Mouse (Mus musculus) NIH3T3 (cell line): ENCODE measurements around the gene Rap1b.

Experiments used
- DNase-seq: peaks from one replicate; pipeline ENCODE4 v3.0.0-alpha.2; 2012; ENCODE audit warnings: low read depth

Rap1b gene

DNA sequence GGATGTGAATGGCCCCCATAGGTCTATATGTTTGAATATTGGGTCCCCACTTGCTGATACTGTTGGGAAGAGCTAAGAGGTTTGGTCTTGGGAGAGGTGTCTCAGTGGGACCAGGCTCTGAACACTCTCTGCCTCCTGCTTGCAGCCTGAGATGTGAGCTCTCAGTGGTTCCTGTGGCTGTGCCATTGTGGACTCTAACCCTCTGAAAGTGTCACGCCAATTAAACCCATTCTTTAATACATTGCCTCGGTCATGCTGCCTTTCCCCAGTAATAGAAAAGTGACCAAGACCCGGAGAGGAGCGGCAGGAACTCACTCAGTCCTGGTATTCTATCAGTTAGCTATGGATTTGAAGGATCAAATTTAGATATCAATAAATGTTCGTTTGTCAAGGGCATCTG, 12.4 kb upstream of the Rap1b start:
- DNase-seq = no peak

DNA sequence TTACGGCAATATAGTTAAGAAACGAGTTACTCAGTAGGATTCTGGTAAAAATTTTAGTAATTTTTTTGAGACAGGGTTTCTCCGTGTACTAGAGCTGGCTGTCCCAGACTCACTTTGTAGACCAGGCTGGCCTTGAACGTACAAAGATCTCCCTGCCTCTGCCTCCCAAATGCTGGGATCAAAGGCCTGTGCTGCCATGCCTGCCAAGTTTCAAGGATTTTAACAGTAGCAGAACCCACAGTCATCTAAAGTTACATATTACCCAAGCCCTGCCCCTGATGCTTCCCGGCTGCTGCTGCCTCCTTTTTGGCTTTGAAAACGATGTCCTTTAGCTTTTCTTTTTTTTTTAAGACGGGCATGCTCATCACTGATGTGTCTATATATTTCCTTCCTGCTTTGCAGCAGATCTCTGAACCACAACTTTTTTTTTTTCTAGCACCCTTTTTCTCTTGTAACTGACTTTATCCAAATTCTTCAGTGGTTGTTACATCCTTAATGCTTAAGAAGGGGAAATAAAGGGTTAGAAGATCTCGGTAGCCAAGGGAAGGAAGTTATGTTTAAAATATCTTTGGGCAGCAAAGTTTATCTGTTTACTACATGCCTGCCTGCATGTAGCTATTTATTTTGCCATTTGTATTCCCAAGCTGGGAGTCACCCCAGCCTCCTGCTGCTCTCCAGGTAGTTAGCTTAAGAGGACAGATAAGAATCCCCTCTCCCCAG, 10.3 kb upstream of the Rap1b start:
- DNase-seq = no peak

DNA sequence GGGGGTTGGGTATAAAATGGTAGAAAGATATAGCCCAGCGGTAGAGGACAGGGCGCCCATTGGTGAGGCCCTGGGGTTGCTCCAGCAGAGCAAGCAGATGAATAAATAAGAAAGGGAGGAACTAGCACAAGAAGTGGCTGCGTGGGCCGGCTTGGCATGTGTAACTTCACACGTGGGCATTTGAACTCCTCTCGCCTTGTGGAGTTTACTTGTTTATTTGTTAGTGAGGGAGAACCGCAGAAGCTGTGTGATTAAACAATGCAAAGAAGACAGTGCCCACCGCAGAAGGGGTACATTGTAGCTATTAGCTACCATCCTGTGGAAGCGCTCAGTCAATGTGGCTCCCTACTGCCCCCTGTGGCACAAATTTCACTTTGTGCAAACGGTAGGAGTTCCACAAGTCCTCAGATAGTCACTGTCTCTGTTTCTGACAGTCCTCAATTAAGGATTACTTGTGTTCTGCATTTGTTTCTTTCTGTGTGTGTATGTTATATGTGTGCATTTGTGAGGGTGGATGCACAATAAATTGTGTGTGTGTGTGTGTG, 6.9 kb upstream of the Rap1b start:
- DNase-seq = no peak

DNA sequence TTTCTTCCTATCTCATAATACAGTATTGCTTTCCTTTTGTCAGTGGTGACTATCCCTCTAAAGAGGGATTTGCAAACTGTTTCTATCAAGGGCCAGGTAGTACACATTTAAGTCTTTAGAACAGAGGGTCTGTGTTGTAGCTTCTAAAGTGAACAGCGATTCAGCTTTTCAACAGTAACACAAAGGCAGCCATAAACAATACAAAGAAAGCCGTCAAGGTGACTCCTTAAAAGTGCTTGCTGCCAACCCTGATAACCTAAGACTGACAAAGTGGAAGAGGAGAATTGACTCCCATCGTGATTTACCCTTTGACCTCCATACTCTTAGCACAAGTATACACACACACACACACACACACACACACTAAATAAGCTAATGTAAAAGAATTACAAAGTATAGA, 3.1 kb upstream of the Rap1b start:
- no peak for DNase-seq

DNA sequence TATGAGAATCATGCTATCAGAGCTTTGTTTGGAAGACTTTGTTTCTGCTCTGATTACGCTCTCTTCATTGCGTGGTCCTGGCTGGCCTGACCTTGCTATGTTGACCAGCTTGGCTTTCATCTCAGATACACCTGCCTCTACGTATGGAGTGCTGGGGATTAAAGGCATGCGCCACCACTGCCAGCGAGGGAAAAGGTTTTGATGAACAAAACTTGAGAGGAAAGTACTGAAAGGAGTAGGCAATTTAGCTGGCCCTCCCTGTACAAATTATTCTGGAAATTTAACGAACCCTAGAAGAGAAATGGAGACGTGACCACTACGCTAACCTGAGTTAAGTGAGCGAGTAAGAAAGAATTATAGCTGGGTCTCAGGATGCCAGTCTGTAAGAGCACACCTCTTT, 961 bp upstream of the Rap1b start:
- DNase-seq = no peak

DNA sequence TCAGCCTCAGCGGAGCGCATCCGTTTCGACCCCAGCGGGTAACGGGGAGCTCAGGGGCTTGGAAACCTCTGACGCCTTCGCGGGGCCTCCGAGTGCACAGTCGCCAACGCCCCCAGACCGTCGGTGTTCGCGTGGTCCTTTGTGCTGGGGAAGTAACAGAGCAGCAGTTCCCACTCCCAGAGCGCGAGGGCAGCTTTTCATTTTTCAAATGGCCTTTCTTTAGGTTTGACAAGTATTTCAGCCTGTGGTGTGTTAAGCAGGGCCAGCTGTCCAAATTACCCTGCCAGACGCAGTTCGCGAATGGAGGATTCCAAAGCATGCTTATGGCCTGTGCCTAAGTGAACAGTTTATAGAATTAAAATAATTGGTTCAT, 411 bp upstream of the Rap1b start:
- DNase-seq = peak; percentile 82

DNA sequence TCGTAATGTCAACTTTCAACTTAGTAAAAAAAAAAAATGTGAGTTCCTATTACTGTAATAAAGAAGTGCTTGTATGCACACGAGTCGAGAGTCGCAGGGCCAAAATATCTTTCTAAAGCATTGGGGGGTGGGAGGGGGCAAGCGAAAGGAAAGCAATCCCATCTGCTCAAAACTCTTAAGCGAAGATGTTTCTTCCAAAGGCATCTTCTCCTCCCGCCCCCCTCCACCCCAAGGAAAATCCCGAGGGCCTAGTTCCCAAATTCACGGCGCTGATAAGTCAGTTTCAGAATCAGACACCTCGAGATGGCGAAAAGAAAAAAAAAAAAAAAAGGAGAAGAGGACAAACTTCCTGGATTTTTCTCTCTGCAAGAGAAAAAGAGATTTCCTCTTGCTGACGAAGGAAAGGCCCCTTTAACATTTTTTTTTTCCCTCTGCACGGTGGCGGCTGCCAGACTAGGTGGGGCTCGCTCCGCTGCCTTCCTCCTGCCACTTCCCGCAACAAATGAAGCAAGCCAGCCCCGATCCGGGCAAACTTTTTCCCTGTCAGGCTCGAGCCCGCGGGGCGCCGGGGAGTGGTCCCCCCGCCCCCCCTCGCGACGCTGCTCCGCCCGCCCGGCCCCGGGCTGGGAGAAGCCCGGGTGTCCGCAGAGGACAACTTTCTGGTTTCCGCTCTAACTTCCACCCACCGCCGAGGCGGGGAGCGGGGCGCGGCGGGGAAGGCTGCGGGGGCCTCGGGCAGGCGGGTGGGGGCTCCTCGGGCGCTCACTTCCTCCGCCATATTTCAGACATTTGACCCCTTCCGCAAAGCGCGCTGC, 846 bp downstream of the Rap1b start:
- peak; percentile 80 for DNase-seq

DNA sequence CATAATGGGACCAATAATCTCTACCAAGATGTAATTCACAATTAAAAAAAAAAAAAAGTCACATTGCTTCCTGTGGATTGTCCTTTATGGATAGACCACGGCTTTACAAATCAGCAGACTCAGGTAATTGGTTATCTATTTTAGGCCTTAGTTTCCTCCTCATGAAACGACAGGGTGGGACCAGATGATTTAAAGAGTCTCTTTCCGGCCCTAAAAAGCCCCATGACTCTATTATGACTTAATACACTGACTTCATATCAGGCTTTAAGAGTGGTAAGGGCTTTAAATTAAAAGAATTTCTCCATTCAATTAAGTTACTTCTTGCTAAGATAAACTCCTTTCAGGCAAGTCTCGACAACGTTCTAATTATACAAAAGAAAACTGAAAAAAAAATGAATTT, 1.6 kb downstream of the Rap1b start:
- DNase-seq = no peak

DNA sequence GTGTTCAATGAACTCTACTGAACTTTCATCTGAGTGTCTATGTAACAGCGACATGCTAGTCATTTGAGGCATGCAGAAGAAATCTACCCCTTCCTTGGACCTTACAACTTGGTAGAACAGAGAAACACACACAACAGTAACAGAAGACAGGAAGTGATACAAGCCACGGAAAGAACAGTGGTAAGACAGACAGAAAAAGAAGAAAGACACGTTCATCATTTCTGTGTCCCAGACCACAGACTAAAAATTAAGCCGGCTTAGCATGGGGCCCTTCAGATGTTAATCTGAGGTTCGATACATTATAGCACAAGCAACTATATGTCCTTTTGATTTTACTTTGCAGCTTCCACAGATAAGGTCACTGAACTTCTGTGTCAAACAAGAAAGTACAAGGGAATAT, 2.1 kb downstream of the Rap1b start:
- DNase-seq = no peak

DNA sequence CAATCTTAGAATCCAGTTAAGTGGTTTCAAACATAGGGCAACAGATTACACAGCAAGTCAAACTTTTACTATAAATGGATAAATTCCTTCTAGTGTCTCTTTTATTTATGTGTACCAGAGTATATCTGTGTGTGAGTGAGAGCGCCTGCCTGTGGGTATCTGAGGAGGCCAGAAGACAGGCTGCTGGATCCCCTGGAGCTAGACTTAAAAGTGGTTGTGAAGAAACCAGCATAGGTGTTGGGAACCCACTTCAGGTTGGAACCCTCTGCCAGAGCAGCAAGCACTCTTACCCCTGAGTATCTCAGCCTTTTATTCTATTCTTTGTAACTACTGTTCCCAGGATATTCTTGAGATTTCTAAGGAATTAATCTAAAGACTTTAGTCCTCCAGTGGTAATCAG, 4.1 kb downstream of the Rap1b start:
- no peak for DNase-seq

DNA sequence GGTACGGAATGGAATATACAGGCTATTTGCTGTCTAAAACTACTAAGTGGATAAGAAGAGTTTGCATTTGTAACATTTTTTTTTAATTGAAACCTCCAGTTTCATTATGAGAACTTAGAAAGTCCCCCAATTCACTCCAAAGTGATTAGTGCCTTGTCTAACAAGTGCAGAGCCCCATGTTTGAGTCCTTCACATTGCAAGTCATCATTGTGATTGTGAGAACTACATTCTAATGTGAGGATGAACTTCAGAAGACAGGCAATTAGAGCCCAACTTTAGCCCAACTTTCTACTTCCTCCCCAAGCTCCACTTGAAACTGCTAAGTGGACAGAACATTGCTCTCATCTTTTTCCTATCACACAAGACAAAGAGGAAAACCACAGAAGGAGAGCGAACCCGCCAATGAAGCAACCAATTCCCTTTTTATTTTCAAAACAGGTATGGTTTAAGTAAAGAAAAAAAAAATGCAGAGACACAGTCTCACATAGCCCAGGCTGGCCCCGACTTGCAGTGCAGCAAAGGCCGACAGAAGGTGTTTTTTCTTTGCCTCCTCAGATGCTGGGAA, 5.3 kb downstream of the Rap1b start:
- no peak for DNase-seq

DNA sequence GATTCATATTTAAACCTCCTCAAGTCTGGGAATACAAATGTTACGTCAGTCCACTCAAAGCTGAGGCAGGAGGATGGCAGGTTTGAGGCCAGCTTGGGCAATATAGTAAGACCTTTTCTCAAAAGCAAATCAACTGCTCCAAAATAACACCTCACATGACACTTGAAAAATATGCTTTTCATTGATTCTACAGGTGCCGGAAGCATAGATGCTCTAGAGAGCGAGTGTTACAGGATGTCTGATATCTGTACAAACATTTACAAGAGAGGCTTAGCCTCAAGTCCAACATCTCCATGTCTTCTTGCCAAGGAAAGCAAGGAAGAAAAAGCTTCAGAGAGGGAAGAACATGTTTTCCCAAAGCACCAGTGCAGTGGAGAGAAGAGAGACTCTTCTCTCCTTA, 6.1 kb downstream of the Rap1b start:
- DNase-seq = no peak

DNA sequence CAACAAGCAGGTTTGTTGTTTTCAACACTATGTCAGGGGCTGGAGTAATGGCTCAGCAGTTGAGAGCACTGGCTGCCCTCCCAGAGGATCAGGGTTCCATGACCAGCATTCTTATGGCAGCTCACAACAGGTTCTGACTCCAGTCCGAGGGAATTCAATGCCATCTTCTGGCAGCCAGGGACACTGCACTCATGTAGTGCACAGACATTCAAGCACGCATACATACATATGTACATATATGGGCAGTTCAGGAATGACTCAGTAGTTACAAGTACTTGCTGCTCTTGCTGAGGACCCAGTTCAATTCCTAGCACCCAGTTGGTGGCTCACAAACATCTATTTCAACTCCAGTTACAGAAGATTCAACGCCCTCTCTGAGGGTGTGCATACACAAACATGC, 6.9 kb downstream of the Rap1b start:
- no peak for DNase-seq

DNA sequence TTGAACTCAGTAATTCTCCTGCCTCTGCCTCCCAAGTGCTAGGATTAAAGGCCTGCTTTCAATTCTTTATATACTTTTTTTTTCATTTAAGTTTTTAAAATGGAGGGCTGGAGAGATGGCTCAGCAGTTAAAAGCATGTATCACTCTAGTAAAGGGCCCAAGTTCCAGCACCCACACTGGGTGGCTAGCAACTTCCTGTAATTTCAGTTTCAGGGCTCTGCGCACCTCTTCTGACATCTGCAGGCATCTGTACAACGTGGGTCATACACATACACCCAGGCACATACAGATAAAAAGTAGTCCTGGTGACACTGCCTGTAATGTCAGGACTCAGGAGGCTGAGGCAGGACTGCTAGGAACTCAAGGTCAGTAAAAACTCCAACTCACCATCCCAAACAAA, 9.5 kb downstream of the Rap1b start:
- DNase-seq = no peak

DNA sequence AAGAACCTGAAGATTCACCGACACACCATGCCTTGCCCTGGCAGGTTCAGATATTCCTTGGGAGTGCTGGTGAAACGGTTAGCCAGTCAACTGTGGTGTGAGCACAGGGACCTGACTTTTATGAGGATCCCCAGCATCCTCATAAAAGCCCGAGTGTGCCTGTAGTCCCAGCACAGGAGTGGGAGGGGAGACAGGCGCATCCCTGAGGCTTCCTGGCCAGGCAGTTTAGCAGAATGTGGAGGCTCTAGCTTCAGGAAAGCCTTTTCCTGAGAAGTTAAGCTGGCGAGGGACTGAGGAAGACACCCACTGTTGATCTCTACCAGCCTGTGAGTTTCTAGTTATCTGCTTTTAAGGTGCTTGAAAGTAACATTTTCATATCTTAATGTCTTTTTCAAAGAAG, 10.4 kb downstream of the Rap1b start:
- no peak for DNase-seq

DNA sequence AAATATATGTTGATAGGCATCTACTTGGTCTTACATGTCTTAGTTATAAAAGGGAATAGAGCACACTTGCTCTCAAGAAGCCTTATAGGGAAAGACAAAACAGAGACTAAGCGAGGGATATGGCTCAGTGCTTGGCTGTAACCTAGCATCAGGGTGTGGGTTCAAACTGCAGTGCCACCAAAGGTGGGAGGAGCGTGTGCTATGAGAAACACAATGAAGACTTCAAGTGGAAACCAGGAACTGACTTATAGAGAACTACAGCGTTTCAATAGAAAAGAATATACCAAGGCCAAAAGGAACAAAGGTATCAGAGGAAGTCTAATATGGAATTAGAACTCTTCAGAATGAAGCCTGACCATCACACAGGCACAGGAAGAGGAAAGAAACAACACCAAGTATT, 15.0 kb downstream of the Rap1b start:
- DNase-seq = no peak

DNA sequence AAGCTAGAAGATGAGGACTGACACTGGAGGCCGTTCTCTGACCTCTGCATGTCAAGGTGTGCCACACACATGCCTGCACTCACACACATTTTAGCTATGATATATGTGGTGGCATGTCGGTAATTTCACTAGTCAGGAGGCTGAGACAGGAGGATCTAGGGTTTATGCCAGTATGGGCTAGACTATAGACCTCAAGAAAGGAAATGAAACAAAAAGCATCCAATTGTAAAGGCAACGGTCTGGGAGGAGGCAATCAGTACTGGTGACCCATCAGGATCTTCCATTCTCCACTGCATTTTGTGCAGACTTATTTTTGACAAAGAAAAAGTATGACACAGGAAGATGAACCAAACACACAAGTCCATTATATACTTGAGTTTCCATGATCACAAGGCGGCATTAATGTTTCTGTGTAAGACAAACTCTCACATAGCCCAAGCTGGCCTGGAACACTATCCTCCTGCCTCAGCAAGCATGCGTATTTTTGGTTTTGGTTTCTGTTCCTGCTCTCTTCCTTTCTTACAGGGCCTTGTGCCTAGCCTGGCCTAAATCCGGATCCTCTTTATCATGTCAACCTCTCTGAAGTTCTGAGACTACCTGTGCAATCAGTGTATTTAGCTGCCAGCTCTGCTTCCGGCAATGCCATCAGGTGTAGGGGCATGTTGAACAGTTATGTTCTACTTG, 16.2 kb downstream of the Rap1b start:
- DNase-seq = no peak

DNA sequence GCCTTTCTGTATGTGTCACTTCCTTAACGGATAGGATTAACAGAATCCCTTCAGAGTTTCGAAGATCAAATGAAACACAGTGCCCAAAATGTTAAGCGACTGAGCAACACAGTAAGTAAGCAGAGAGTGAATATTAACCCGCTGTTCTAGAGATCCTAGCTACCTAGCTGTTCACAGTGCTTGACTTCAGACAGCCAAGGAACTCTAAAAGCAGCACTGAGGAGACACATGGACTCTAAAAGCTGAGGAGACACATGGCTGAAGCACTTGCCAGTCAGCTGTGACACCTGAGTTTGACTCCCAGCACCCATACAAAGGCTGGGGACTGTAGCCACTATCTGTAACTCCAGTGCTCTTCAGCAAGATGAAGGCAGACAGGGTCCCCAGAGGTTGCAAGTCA, 16.8 kb downstream of the Rap1b start:
- no peak for DNase-seq

DNA sequence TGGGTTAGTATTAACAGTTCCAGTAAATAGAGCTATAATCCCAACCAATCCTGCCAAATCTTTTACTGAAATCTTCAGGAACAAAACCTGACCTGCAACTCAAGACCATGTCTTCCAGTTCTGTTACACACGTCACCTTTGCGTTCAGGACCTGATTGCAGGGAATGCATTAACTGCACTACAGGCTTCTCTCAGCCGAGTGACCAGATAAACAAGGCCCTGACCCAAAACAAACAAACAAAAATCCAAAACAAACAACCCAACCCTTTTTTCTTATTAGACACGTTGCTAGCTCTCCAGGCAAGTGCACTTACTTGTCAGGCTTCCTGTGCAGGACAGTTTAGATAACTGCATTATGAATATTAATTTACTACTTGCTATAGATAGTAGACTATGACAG, 17.3 kb downstream of the Rap1b start:
- no peak for DNase-seq

DNA sequence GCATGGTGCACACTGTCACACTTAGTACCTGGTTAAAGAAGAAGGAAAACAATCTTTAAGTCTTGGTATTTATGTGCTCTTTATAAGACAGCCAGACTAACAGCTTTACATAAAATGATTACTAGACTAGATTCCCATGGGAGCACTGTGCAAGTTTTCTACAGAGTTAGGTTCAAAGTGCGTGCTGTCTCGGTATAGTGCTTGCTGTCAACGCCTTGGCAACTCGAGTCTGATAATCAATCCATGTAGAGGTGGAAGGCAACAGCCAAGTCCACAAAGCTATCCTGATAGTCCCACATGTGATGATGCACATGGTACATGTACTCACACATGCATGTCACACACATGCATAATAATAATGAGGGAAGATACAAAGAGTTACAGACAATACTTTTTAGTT, 21.2 kb downstream of the Rap1b start:
- DNase-seq = peak; percentile 37

DNA sequence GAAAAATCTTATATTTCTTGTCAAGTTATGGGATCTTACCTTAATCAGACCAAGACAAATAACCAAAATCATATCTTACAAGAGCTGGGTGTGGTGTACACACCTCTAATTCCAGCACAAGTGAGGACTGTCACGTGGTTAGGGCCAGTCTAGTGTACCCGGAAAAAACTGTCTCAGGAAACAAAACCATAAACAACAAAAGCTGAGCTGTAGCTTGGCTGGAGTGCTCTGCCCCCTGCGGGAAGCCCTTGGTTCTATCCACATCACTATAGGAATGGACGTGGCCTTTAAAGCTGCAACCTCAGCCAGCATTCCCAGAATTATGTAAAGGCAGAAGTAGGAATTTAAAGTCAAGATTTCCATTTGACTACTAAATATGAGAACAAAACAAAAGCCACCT, 21.7 kb downstream of the Rap1b start:
- DNase-seq = no peak

DNA sequence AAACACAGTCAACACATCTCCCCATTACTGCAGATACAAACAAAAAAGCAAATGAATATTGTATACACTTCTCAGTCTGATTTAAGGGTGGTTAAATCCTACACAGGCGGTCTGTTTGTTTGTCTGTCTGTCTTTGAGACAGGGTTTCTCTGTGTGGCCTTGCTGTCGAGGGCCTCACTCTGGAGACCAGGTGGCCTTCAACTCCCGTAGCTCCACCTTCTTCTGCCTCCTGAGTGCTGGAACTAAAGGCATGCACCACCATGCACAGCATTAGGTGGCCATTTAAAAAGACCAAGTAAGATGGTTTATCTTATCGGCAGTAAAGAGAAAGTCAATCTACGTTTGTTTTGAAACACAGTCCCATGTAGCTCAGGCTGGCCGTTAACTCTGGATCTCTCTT, 22.5 kb downstream of the Rap1b start:
- no peak for DNase-seq

DNA sequence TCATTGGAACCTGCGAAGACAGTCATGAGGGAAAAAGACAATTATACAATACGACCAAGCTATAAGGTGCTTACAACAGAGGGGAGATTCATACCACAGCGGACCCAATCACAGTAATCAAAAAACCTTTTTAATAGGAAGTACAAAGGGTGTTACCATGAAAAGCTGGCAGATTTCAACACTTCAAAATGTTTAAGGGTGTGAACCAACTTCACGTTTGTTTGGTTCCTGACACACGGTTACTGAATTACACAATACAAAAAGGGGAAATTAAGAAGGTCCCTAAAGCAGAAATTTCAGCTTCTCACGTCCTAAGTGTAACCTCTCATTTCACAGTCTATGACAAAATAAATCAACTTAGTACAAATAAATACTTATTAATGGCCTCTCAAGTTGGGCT, 27.2 kb downstream of the Rap1b start:
- no peak for DNase-seq
